Mouse (Mus musculus) lung, embryonic 15.5 days (tissue): ENCODE data around the gene Prkcb. TPM values are rescaled to one million over a fixed set of nuclear protein-coding genes. Genes with fewer than 3 reads are reported as not detected.

Experiments
- ATAC-seq: fragments of 200-750 bp; cut with Nextera tagmentation; 2 replicates; pipeline ENCODE4 v1.8.0; 2017; ENCODE audit warnings: moderate number of reproducible peaks, borderline replicate concordance; ENCODE audit not compliant: low FRiP score, low TSS enrichment; ENCODE audit errors: extremely low read depth
- H3K27ac ChIP-seq: fragments of 300-500 bp; sonication (generic); 2 replicates; pipeline ENCODE4 v1.5.1; 2015; ENCODE audit warnings: moderate library complexity, mild to moderate bottlenecking, inconsistent platforms
- H3K27me3 ChIP-seq: fragments of 300-500 bp; sonication (generic); 2 replicates; pipeline ENCODE4 v1.6.1; 2015; ENCODE audit warnings: inconsistent platforms
- H3K36me3 ChIP-seq: fragments of 300-500 bp; sonication (generic); 2 replicates; pipeline ENCODE4 v1.6.1; 2015; ENCODE audit warnings: inconsistent platforms
- H3K4me1 ChIP-seq: fragments of 300-500 bp; sonication (generic); 2 replicates; pipeline ENCODE4 v1.6.1; 2015; ENCODE audit warnings: inconsistent platforms
- H3K4me2 ChIP-seq: fragments of 300-500 bp; sonication (generic); 2 replicates; pipeline ENCODE4 v1.6.1; 2015; ENCODE audit warnings: inconsistent platforms, mild to moderate bottlenecking, moderate library complexity
- H3K4me3 ChIP-seq: fragments of 300-500 bp; sonication (generic); 2 replicates; pipeline ENCODE4 v1.5.1; 2015; ENCODE audit warnings: mild to moderate bottlenecking, inconsistent platforms
- H3K9ac ChIP-seq: fragments of 300-500 bp; sonication (generic); 2 replicates; pipeline ENCODE4 v1.6.1; 2015; ENCODE audit warnings: inconsistent platforms
- H3K9me3 ChIP-seq: fragments of 300-500 bp; sonication (generic); 2 replicates; pipeline ENCODE4 v1.6.1; 2016; ENCODE audit warnings: inconsistent platforms
- WGBS: fragments of 180-500 bp; shearing (Covaris S2); methylation state at CpG from one replicate; pipeline ENCODE4 v1.1.7; 2015; 5-methylcytosine and 5-hydroxymethylcytosine counted together
- polyA plus RNA-seq: library from polyadenylated mRNA; unstranded; fragments of >200 nt; fragmentation: Nextera tagmentation; extraction: Ambion mirVana; gene quantifications from 2 replicates; pipeline ENCODE4 v1.2.1, GENCODE M21; 2015

Prkcb gene
- polyA plus RNA-seq, 1 experiment from 2014 or later, result 7.1 TPM

- no peak overlapping the region for H3K4me3 ChIP-seq
- no peak overlapping the region for H3K27ac ChIP-seq
- H3K9me3 ChIP-seq, result no peaks in the 10 kb centered on the region
- WGBS, result 35% methylated on average over 7 of the region's 7 CpGs
- no peak for ATAC-seq
- H3K27me3 ChIP-seq, result peaks cover 44% of the 10 kb centered on the region
- no peak overlapping the region for H3K9ac ChIP-seq
- no peak overlapping the region for H3K4me2 ChIP-seq
- H3K36me3 ChIP-seq, result no peaks in the 10 kb centered on the region
- peaks cover 17% of the 10 kb centered on the region for H3K4me1 ChIP-seq
Measured at GRCm38 (mm10) chr7:122292151-122292550, 3.6 kb downstream of the Prkcb start.

GRCm38 (mm10) chr7:122294111-122294510 is 5.6 kb downstream of the Prkcb start:
- H3K9me3 ChIP-seq, result no peaks in the 10 kb centered on the region
- H3K4me1 ChIP-seq, result peaks cover 11% of the 10 kb centered on the region
- no peaks in the 10 kb centered on the region for H3K36me3 ChIP-seq
- WGBS, result 49% methylated on average over 7 of the region's 7 CpGs
- H3K4me2 ChIP-seq, result no peak overlapping the region
- ATAC-seq, result no peak
- no peak overlapping the region for H3K27ac ChIP-seq
- H3K9ac ChIP-seq, result no peak overlapping the region
- H3K27me3 ChIP-seq, result peaks cover 26% of the 10 kb centered on the region
- H3K4me3 ChIP-seq, result no peak overlapping the region

GRCm38 (mm10) chr7:122295363-122295762 is 6.8 kb downstream of the Prkcb start:
- H3K9ac ChIP-seq, result no peak overlapping the region
- H3K27ac ChIP-seq, result no peak overlapping the region
- ATAC-seq, result no peak
- no peaks in the 10 kb centered on the region for H3K9me3 ChIP-seq
- no peaks in the 10 kb centered on the region for H3K4me1 ChIP-seq
- WGBS, result 74% methylated on average over 4 of the region's 4 CpGs
- H3K27me3 ChIP-seq, result peaks cover 14% of the 10 kb centered on the region
- no peak overlapping the region for H3K4me2 ChIP-seq
- no peaks in the 10 kb centered on the region for H3K36me3 ChIP-seq
- H3K4me3 ChIP-seq, result no peak overlapping the region

- ATAC-seq, result no peak
- H3K9me3 ChIP-seq, result no peaks in the 10 kb centered on the region
- H3K4me3 ChIP-seq, result no peak overlapping the region
- peaks cover 5% of the 10 kb centered on the region; the same call in 1 of the 2 replicates for H3K27me3 ChIP-seq
- no peaks in the 10 kb centered on the region for H3K4me1 ChIP-seq
- no peak overlapping the region for H3K27ac ChIP-seq
- no peak overlapping the region for H3K9ac ChIP-seq
- 74% methylated on average over 1 of the region's 1 CpGs for WGBS
- no peak overlapping the region for H3K4me2 ChIP-seq
- H3K36me3 ChIP-seq, result no peaks in the 10 kb centered on the region
Measured at GRCm38 (mm10) chr7:122296331-122296730, 7.8 kb downstream of the Prkcb start.

GRCm38 (mm10) chr7:122296805-122297204 is 8.3 kb downstream of the Prkcb start:
- Histone ChIP-seq H3K4me2 (no peak overlapping the region), H3K4me1 (no peaks in the 10 kb centered on the region), H3K27me3 (peaks cover 4% of the 10 kb centered on the region; the same call in 1 of the 2 replicates), H3K9me3 (no peaks in the 10 kb centered on the region), H3K36me3 (no peaks in the 10 kb centered on the region), H3K27ac (no peak overlapping the region), H3K9ac (no peak overlapping the region), H3K4me3 (no peak overlapping the region)
- ATAC-seq, result no peak
- 89% methylated on average over 3 of the region's 3 CpGs for WGBS

- Histone ChIP-seq H3K9ac (no peak overlapping the region), H3K4me1 (no peaks in the 10 kb centered on the region), H3K4me2 (no peak overlapping the region), H3K4me3 (no peak overlapping the region), H3K9me3 (no peaks in the 10 kb centered on the region), H3K27me3 (no peaks in the 10 kb centered on the region; the same call in 1 of the 2 replicates), H3K36me3 (no peaks in the 10 kb centered on the region), H3K27ac (no peak overlapping the region)
- WGBS, result 42% methylated on average over 3 of the region's 3 CpGs
- no peak for ATAC-seq
Measured at GRCm38 (mm10) chr7:122297627-122298026, 9.1 kb downstream of the Prkcb start.

- no peak overlapping the region for H3K4me3 ChIP-seq
- WGBS, result 84% methylated on average over 2 of the region's 2 CpGs
- no peaks in the 10 kb centered on the region for H3K36me3 ChIP-seq
- H3K27ac ChIP-seq, result no peak overlapping the region
- H3K9me3 ChIP-seq, result no peaks in the 10 kb centered on the region
- H3K9ac ChIP-seq, result no peak overlapping the region
- no peak for ATAC-seq
- no peaks in the 10 kb centered on the region for H3K27me3 ChIP-seq
- no peak overlapping the region for H3K4me2 ChIP-seq
- H3K4me1 ChIP-seq, result no peaks in the 10 kb centered on the region
Measured at GRCm38 (mm10) chr7:122298715-122299114, 10.2 kb downstream of the Prkcb start.

GRCm38 (mm10) chr7:122300538-122300937 is 12.0 kb downstream of the Prkcb start:
- Histone ChIP-seq H3K27me3 (no peaks in the 10 kb centered on the region), H3K9me3 (no peaks in the 10 kb centered on the region), H3K36me3 (no peaks in the 10 kb centered on the region), H3K4me2 (no peak overlapping the region), H3K9ac (no peak overlapping the region), H3K4me3 (no peak overlapping the region), H3K4me1 (no peaks in the 10 kb centered on the region), H3K27ac (no peak overlapping the region)
- 41% methylated on average over 4 of the region's 4 CpGs for WGBS
- ATAC-seq, result peak; percentile 29; the same call in 1 of the 2 replicates

- H3K9ac ChIP-seq, result no peak overlapping the region
- no peak overlapping the region for H3K27ac ChIP-seq
- H3K4me3 ChIP-seq, result no peak overlapping the region
- WGBS, result 85% methylated on average over 6 of the region's 6 CpGs
- ATAC-seq, result no peak
- no peaks in the 10 kb centered on the region for H3K9me3 ChIP-seq
- H3K4me1 ChIP-seq, result no peaks in the 10 kb centered on the region
- H3K27me3 ChIP-seq, result no peaks in the 10 kb centered on the region
- H3K36me3 ChIP-seq, result no peaks in the 10 kb centered on the region
- no peak overlapping the region for H3K4me2 ChIP-seq
Measured at GRCm38 (mm10) chr7:122302538-122302937, 14.0 kb downstream of the Prkcb start.

GRCm38 (mm10) chr7:122303988-122304387 is 15.4 kb downstream of the Prkcb start:
- no peak for ATAC-seq
- H3K36me3 ChIP-seq, result no peaks in the 10 kb centered on the region
- no peak overlapping the region for H3K4me2 ChIP-seq
- H3K27me3 ChIP-seq, result no peaks in the 10 kb centered on the region
- H3K4me3 ChIP-seq, result no peak overlapping the region
- no peak overlapping the region for H3K27ac ChIP-seq
- 47% methylated on average over 3 of the region's 3 CpGs for WGBS
- H3K4me1 ChIP-seq, result no peaks in the 10 kb centered on the region
- no peaks in the 10 kb centered on the region for H3K9me3 ChIP-seq
- no peak overlapping the region for H3K9ac ChIP-seq

GRCm38 (mm10) chr7:122304521-122304920 is 16.0 kb downstream of the Prkcb start:
- no peak overlapping the region for H3K9ac ChIP-seq
- no peaks in the 10 kb centered on the region for H3K36me3 ChIP-seq
- no peaks in the 10 kb centered on the region for H3K9me3 ChIP-seq
- ATAC-seq, result no peak
- no peaks in the 10 kb centered on the region for H3K27me3 ChIP-seq
- H3K4me2 ChIP-seq, result no peak overlapping the region
- WGBS, result 71% methylated on average over 2 of the region's 2 CpGs
- no peak overlapping the region for H3K4me3 ChIP-seq
- H3K27ac ChIP-seq, result no peak overlapping the region
- H3K4me1 ChIP-seq, result no peaks in the 10 kb centered on the region

- Histone ChIP-seq H3K4me3 (no peak overlapping the region), H3K9me3 (no peaks in the 10 kb centered on the region), H3K4me1 (no peaks in the 10 kb centered on the region), H3K4me2 (no peak overlapping the region), H3K27ac (no peak overlapping the region), H3K27me3 (no peaks in the 10 kb centered on the region), H3K36me3 (no peaks in the 10 kb centered on the region), H3K9ac (no peak overlapping the region)
- ATAC-seq, result no peak
- 82% methylated on average over 9 of the region's 9 CpGs for WGBS
Measured at GRCm38 (mm10) chr7:122307241-122307640, 18.7 kb downstream of the Prkcb start.

GRCm38 (mm10) chr7:122308661-122309060 is 20.1 kb downstream of the Prkcb start:
- Histone ChIP-seq H3K27ac (no peak overlapping the region), H3K9me3 (no peaks in the 10 kb centered on the region), H3K4me3 (no peak overlapping the region), H3K9ac (no peak overlapping the region), H3K4me2 (no peak overlapping the region), H3K36me3 (no peaks in the 10 kb centered on the region), H3K27me3 (no peaks in the 10 kb centered on the region), H3K4me1 (no peaks in the 10 kb centered on the region)
- no peak for ATAC-seq
- WGBS, result 78% methylated on average over 5 of the region's 5 CpGs
